Mouse (Mus musculus): ENCODE measurements around the gene Cdk4. TPM values are rescaled to one million over a fixed set of nuclear protein-coding genes. Genes with fewer than 3 reads are reported as not detected.
"Not testable (repeated sequence)": the region's sequence is repeated elsewhere in the genome, so short reads cannot be mapped to it uniquely, and the experiment has no call there.

Cdk4 gene
- polyA plus RNA-seq, 1 experiment from 2014 or later = 718 TPM

- no peak for ATAC-seq (replicated peaks; ENCODE audit: insufficient number of reproducible peaks, insufficient read depth, low FRiP score, low read depth)
- Histone ChIP-seq H3K9me3 (replicated peaks) (no peaks in the 10 kb centered on the region), H3K36me3 (no peaks in the 10 kb centered on the region), H3K9ac (peak overlapping the region; percentile 76), H3K4me2 (peak overlapping the region; percentile 100), H3K27ac (no peak overlapping the region), H3K4me3 (peak overlapping the region; percentile 81), H3K27me3 (peaks cover 62% of the 10 kb centered on the region), H3K4me1 (replicated peaks) (peaks cover 25% of the 10 kb centered on the region)
- WGBS = 14% methylated on average over 8 of the region's 8 CpGs
Observed at GRCm38 (mm10) chr10:127058708-127059107, 4.6 kb upstream of the Cdk4 start.

GRCm38 (mm10) chr10:127059174-127059967 lies 4.0 kb upstream of the Cdk4 start:
- 1% methylated on average over 51 of the region's 92 CpGs for WGBS
- H3K4me3 ChIP-seq = peak overlapping the region; percentile 81
- ATAC-seq (replicated peaks; ENCODE audit: insufficient number of reproducible peaks, insufficient read depth, low FRiP score, low read depth) = no peak
- peak overlapping the region; percentile 100 for H3K4me2 ChIP-seq
- peak overlapping the region; percentile 76 for H3K9ac ChIP-seq
- H3K27ac ChIP-seq = no peak overlapping the region
- H3K27me3 ChIP-seq = peaks cover 62% of the 10 kb centered on the region
- H3K9me3 ChIP-seq (replicated peaks) = no peaks in the 10 kb centered on the region
- H3K36me3 ChIP-seq = no peaks in the 10 kb centered on the region
- H3K4me1 ChIP-seq (replicated peaks) = peaks cover 26% of the 10 kb centered on the region

GRCm38 (mm10) chr10:127059968-127060916 lies 3.1 kb upstream of the Cdk4 start, which contains the start of gene March9:
Gene March9, minus strand, starts transcription at chr10:127060184.
- H3K4me3 ChIP-seq = peak within 1 kb of the TSS; percentile 81
- no peak within 1 kb of the TSS for H3K27ac ChIP-seq
- peaks cover 60% of the 10 kb centered on the region for H3K27me3 ChIP-seq
- peaks cover 3% of the 10 kb centered on the region for H3K36me3 ChIP-seq
- peak within 1 kb of the TSS; percentile 76 for H3K9ac ChIP-seq
- 1% methylated on average over 57 of the region's 72 CpGs for WGBS
- H3K9me3 ChIP-seq (replicated peaks) = no peaks in the 10 kb centered on the region
- ATAC-seq (replicated peaks; ENCODE audit: insufficient number of reproducible peaks, insufficient read depth, low FRiP score, low read depth) = peak; percentile 20
- peak within 1 kb of the TSS; percentile 100 for H3K4me2 ChIP-seq
- peaks cover 34% of the 10 kb centered on the region for H3K4me1 ChIP-seq (replicated peaks)

GRCm38 (mm10) chr10:127061085-127061484 lies 2.2 kb upstream of the Cdk4 start:
- H3K9me3 ChIP-seq (replicated peaks) = no peaks in the 10 kb centered on the region
- ATAC-seq (replicated peaks; ENCODE audit: insufficient number of reproducible peaks, insufficient read depth, low FRiP score, low read depth) = no peak
- H3K36me3 ChIP-seq = peaks cover 12% of the 10 kb centered on the region
- peaks cover 36% of the 10 kb centered on the region for H3K4me1 ChIP-seq (replicated peaks)
- no peak overlapping the region for H3K9ac ChIP-seq
- 57% methylated on average over 5 of the region's 5 CpGs for WGBS
- H3K27ac ChIP-seq = no peak overlapping the region
- H3K4me2 ChIP-seq = no peak overlapping the region
- peak overlapping the region; percentile 81; the same call in 1 of the 2 replicates for H3K4me3 ChIP-seq
- H3K27me3 ChIP-seq = peaks cover 54% of the 10 kb centered on the region

GRCm38 (mm10) chr10:127061513-127061912 lies 1.8 kb upstream of the Cdk4 start:
- Histone ChIP-seq H3K4me2 (no peak overlapping the region), H3K27ac (no peak overlapping the region), H3K4me1 (replicated peaks) (peaks cover 37% of the 10 kb centered on the region), H3K4me3 (no peak overlapping the region), H3K9ac (no peak overlapping the region), H3K36me3 (peaks cover 16% of the 10 kb centered on the region), H3K9me3 (replicated peaks) (no peaks in the 10 kb centered on the region), H3K27me3 (peaks cover 53% of the 10 kb centered on the region)
- ATAC-seq (replicated peaks; ENCODE audit: insufficient number of reproducible peaks, insufficient read depth, low FRiP score, low read depth) = no peak
- 75% methylated on average over 2 of the region's 2 CpGs for WGBS

GRCm38 (mm10) chr10:127062101-127062500 lies 1.2 kb upstream of the Cdk4 start:
- ATAC-seq (replicated peaks; ENCODE audit: insufficient number of reproducible peaks, insufficient read depth, low FRiP score, low read depth); H3K4me2 ChIP-seq; H3K9me3 ChIP-seq (replicated peaks); H3K4me3 ChIP-seq; H3K9ac ChIP-seq; H3K27ac ChIP-seq: not testable (repeated sequence)
- Histone ChIP-seq H3K27me3 (peaks cover 52% of the 10 kb centered on the region), H3K36me3 (peaks cover 22% of the 10 kb centered on the region), H3K4me1 (replicated peaks) (peaks cover 37% of the 10 kb centered on the region)
- WGBS = 82% methylated on average over 4 of the region's 4 CpGs

GRCm38 (mm10) chr10:127062503-127062902 lies 831 bp upstream of the Cdk4 start:
- Histone ChIP-seq H3K4me3 (no peak overlapping the region; the same call in 1 of the 2 replicates), H3K36me3 (peaks cover 26% of the 10 kb centered on the region), H3K4me1 (replicated peaks) (peaks cover 37% of the 10 kb centered on the region), H3K9me3 (replicated peaks) (no peaks in the 10 kb centered on the region), H3K9ac (no peak overlapping the region), H3K27ac (0 out of 2 replicates have a peak overlapping the region, but pooled peaks have one; percentile 45), H3K27me3 (peaks cover 48% of the 10 kb centered on the region), H3K4me2 (no peak overlapping the region)
- WGBS = 66% methylated on average over 5 of the region's 5 CpGs
- no peak for ATAC-seq (replicated peaks; ENCODE audit: insufficient number of reproducible peaks, insufficient read depth, low FRiP score, low read depth)

GRCm38 (mm10) chr10:127063913-127064870 lies 858 bp downstream of the Cdk4 start:
- ATAC-seq (replicated peaks; ENCODE audit: insufficient number of reproducible peaks, insufficient read depth, low FRiP score, low read depth) = no peak
- 10% methylated on average over 37 of the region's 37 CpGs for WGBS
- Histone ChIP-seq H3K9ac (peak overlapping the region; percentile 93), H3K4me3 (peak overlapping the region; percentile 80), H3K4me1 (replicated peaks) (peaks cover 38% of the 10 kb centered on the region), H3K9me3 (replicated peaks) (no peaks in the 10 kb centered on the region), H3K36me3 (peaks cover 38% of the 10 kb centered on the region), H3K27me3 (peaks cover 32% of the 10 kb centered on the region), H3K4me2 (peak overlapping the region; percentile 80), H3K27ac (peak overlapping the region; percentile 86)

GRCm38 (mm10) chr10:127065981-127066380 lies 2.6 kb downstream of the Cdk4 start:
- 58% methylated on average over 9 of the region's 9 CpGs for WGBS
- no peaks in the 10 kb centered on the region for H3K9me3 ChIP-seq (replicated peaks)
- peaks cover 32% of the 10 kb centered on the region for H3K4me1 ChIP-seq (replicated peaks)
- ATAC-seq (replicated peaks; ENCODE audit: insufficient number of reproducible peaks, insufficient read depth, low FRiP score, low read depth) = no peak
- H3K4me2 ChIP-seq = no peak overlapping the region
- H3K27ac ChIP-seq = peak overlapping the region; percentile 28; the same call in 1 of the 2 replicates
- H3K4me3 ChIP-seq = no peak overlapping the region
- H3K27me3 ChIP-seq = peaks cover 15% of the 10 kb centered on the region
- no peak overlapping the region for H3K9ac ChIP-seq
- H3K36me3 ChIP-seq = peaks cover 38% of the 10 kb centered on the region

- Histone ChIP-seq H3K27ac (no peak overlapping the region), H3K9me3 (replicated peaks) (no peaks in the 10 kb centered on the region), H3K36me3 (peaks cover 38% of the 10 kb centered on the region), H3K27me3 (peaks cover 9% of the 10 kb centered on the region), H3K4me1 (replicated peaks) (peaks cover 36% of the 10 kb centered on the region), H3K4me3 (no peak overlapping the region), H3K9ac (no peak overlapping the region), H3K4me2 (no peak overlapping the region)
- ATAC-seq (replicated peaks; ENCODE audit: insufficient number of reproducible peaks, insufficient read depth, low FRiP score, low read depth) = no peak
- 88% methylated on average over 14 of the region's 14 CpGs for WGBS
Observed at GRCm38 (mm10) chr10:127066519-127067018, 3.2 kb downstream of the Cdk4 start.
